9 mouse cellular contexts compared by ENCODE assay signal in genomic region chr6:38354723-38355353, GRCm38 (mm10). TPM values are rescaled to one million over a fixed set of nuclear protein-coding genes. Genes with fewer than 3 reads are reported as not detected.
DNase-seq lines count a peak whose midpoint lies in the region; ATAC-seq and TF ChIP-seq lines count a peak whose summit lies in the region.
"Had no signal": no experiment of that assay in that cellular context is flagged by ENCODE, and none has a peak within 500 bp of the region (broad histone marks: within the 10 kb centered on the region; RNA-seq: fewer than 3 reads in every experiment).

No protein-coding gene starts in this region.

- peak overlapping the region; percentile 68 for H3K4me3 ChIP-seq in kidney, embryonic 16.5 days (ENCODE audit: low read length)
- peak overlapping the region; percentile 47 for H3K4me3 ChIP-seq in hindbrain, embryonic 13.5 days
- peak overlapping the region; percentile 46 for H3K4me3 ChIP-seq in midbrain, embryonic 16.5 days (ENCODE audit: low read depth, low read length)

- ATAC-seq in kidney, embryonic 16.5 days (ENCODE audit: low FRiP score, low TSS enrichment) = peak; percentile 46
- 0 out of 2 replicates have a peak, but pooled peaks have one; percentile 7 for ATAC-seq in hindbrain, embryonic 13.5 days (ENCODE audit: low FRiP score)
- 0 out of 2 replicates have a peak, but pooled peaks have one; percentile 11 for ATAC-seq in midbrain, embryonic 16.5 days

- 2% methylated on average over 20 of the region's 20 CpGs for WGBS in kidney, embryonic 16.5 days
- WGBS in hindbrain, embryonic 13.5 days = 2% methylated on average over 20 of the region's 20 CpGs
- 1% methylated on average over 20 of the region's 20 CpGs for WGBS in midbrain, embryonic 16.5 days

- peaks cover 61% of the 10 kb centered on the region for H3K27me3 ChIP-seq in kidney, embryonic 16.5 days (ENCODE audit: insufficient read depth, low read length)
- peaks cover 85% of the 10 kb centered on the region for H3K27me3 ChIP-seq in hindbrain, embryonic 13.5 days
- H3K27me3 ChIP-seq in midbrain, embryonic 16.5 days (ENCODE audit: control insufficient read depth, insufficient read depth, low read depth, low read length) = peaks cover 42% of the 10 kb centered on the region

- DNase-seq in kidney, adult 18-20 months = no peak
- peak; percentile 31 for DNase-seq in brain, embryonic 14.5 days (ENCODE audit: low read depth)
- no peak for DNase-seq in adrenal gland, postnatal 14 days
- DNase-seq in layer of hippocampus, adult 11-12 months (ENCODE audit: low spot score) = no peak
- no peak for DNase-seq in urinary bladder, adult 2 months (ENCODE audit: low spot score)

- no peak for TF ChIP-seq CTCF in brain, embryonic 14.5 days (IDR thresholded peaks at IDR 0.05; ENCODE audit: borderline replicate concordance, extremely low read depth, insufficient read depth, insufficient read length)

- H3K9ac ChIP-seq in kidney, embryonic 16.5 days (replicated peaks; ENCODE audit: low read length) = peak overlapping the region; percentile 72
- 0 out of 2 replicates have a peak overlapping the region, but pooled peaks have one; percentile 49 for H3K9ac ChIP-seq in hindbrain, embryonic 13.5 days
- H3K9ac ChIP-seq in midbrain, embryonic 16.5 days (ENCODE audit: low read depth, low read length) = no peak overlapping the region

- no peak overlapping the region for H3K27ac ChIP-seq in kidney, embryonic 16.5 days (ENCODE audit: low read length)
- H3K27ac ChIP-seq in hindbrain, embryonic 13.5 days = no peak overlapping the region
- H3K27ac ChIP-seq in midbrain, embryonic 16.5 days (ENCODE audit: low read length) = no peak overlapping the region

- no peaks in the 10 kb centered on the region for H3K36me3 ChIP-seq in kidney, embryonic 16.5 days (ENCODE audit: insufficient read depth, low read length)
- H3K36me3 ChIP-seq in hindbrain, embryonic 13.5 days = no peaks in the 10 kb centered on the region
- H3K36me3 ChIP-seq in midbrain, embryonic 16.5 days (ENCODE audit: control insufficient read depth, insufficient read depth, low read length) = no peaks in the 10 kb centered on the region

- no peak for TF ChIP-seq POLR2A in brain, embryonic 14.5 days (IDR thresholded peaks at IDR 0.05; ENCODE audit: borderline replicate concordance, extremely low read depth, insufficient read depth, insufficient read length, poor library complexity, severe bottlenecking)

- no peaks in the 10 kb centered on the region for H3K9me3 ChIP-seq in kidney, embryonic 16.5 days (ENCODE audit: low read length)
- no peaks in the 10 kb centered on the region for H3K9me3 ChIP-seq in hindbrain, embryonic 13.5 days
- H3K9me3 ChIP-seq in midbrain, embryonic 16.5 days (replicated peaks; ENCODE audit: control insufficient read depth, low read length, poor library complexity, severe bottlenecking) = no peaks in the 10 kb centered on the region

- peak overlapping the region; percentile 77 for H3K4me2 ChIP-seq in kidney, embryonic 16.5 days (replicated peaks; ENCODE audit: low read depth, low read length)
- H3K4me2 ChIP-seq in hindbrain, embryonic 13.5 days = peak overlapping the region; percentile 64
- peak overlapping the region; percentile 73 for H3K4me2 ChIP-seq in midbrain, embryonic 16.5 days (ENCODE audit: low read length)

- H3K4me1 ChIP-seq in kidney, embryonic 16.5 days (ENCODE audit: insufficient read depth, low read length) = peaks cover 11% of the 10 kb centered on the region; the same call in 1 of the 2 replicates
- peaks cover 21% of the 10 kb centered on the region for H3K4me1 ChIP-seq in hindbrain, embryonic 13.5 days (replicated peaks)
- peaks cover 15% of the 10 kb centered on the region for H3K4me1 ChIP-seq in midbrain, embryonic 16.5 days (ENCODE audit: control insufficient read depth, insufficient read depth, low read length)

RNA-seq across cellular contexts. Expression of gene Zc3hav1, which starts 0.4 kb away (rescaled TPM):
- polyA plus RNA-seq in kidney, embryonic 16.5 days (2015; fragmentation: Nextera tagmentation; extraction: Ambion mirVana) = 4.2 and 4.3 TPM in 2 replicates
- 0.90 and 1.5 TPM in 2 replicates for polyA plus RNA-seq in brain, embryonic 14.5 days (2012; rRNA removed)
- 1.2 and 1.4 TPM in 2 replicates for polyA plus RNA-seq in hindbrain, embryonic 13.5 days (2015; fragmentation: Nextera tagmentation; extraction: Ambion mirVana)
- 1.0 and 1.1 TPM in 2 replicates for polyA plus RNA-seq in midbrain, embryonic 16.5 days (2015; fragmentation: Nextera tagmentation; extraction: Ambion mirVana)
- 45.0 and 49.5 TPM in 2 replicates for total RNA-seq in adrenal gland, postnatal 14 days (2021)
- 24.6 and 31.6 TPM in 2 replicates for polyA plus RNA-seq in urinary bladder, adult 2 months (2012; rRNA removed)

RNA-seq across cellular contexts. Expression of gene Ttc26, which starts 26.4 kb away (rescaled TPM):
- 7.9 and 9.8 TPM in 2 replicates for polyA plus RNA-seq in kidney, embryonic 16.5 days (2015; fragmentation: Nextera tagmentation; extraction: Ambion mirVana)
- polyA plus RNA-seq in brain, embryonic 14.5 days (2012; rRNA removed) = 8.7 and 9.0 TPM in 2 replicates
- 6.7 and 7.3 TPM in 2 replicates for polyA plus RNA-seq in hindbrain, embryonic 13.5 days (2015; fragmentation: Nextera tagmentation; extraction: Ambion mirVana)
- polyA plus RNA-seq in midbrain, embryonic 16.5 days (2015; fragmentation: Nextera tagmentation; extraction: Ambion mirVana) = 5.5 and 7.6 TPM in 2 replicates
- 1.6 and 3.3 TPM in 2 replicates for total RNA-seq in adrenal gland, postnatal 14 days (2021)
- 3.6 and 3.9 TPM in 2 replicates for polyA plus RNA-seq in urinary bladder, adult 2 months (2012; rRNA removed)
- total RNA-seq: neutrophil, adult 5-6 weeks had no signal

RNA-seq across cellular contexts. Expression of gene Zc3hav1l, which starts 55.8 kb away (rescaled TPM):
- polyA plus RNA-seq in kidney, embryonic 16.5 days (2015; fragmentation: Nextera tagmentation; extraction: Ambion mirVana) = 8.3 and 9.8 TPM in 2 replicates
- 29.6 and 33.9 TPM in 2 replicates for polyA plus RNA-seq in brain, embryonic 14.5 days (2012; rRNA removed)
- 9.1 and 9.9 TPM in 2 replicates for polyA plus RNA-seq in hindbrain, embryonic 13.5 days (2015; fragmentation: Nextera tagmentation; extraction: Ambion mirVana)
- 7.0 and 8.3 TPM in 2 replicates for polyA plus RNA-seq in midbrain, embryonic 16.5 days (2015; fragmentation: Nextera tagmentation; extraction: Ambion mirVana)
- 4.3 and 5.0 TPM in 2 replicates for total RNA-seq in adrenal gland, postnatal 14 days (2021)
- polyA plus RNA-seq in urinary bladder, adult 2 months (2012; rRNA removed) = 6.9 and 7.5 TPM in 2 replicates
